Mouse (Mus musculus) frontal cortex, adult 2 months (tissue): Measurements from ENCODE around the gene Slc46a1. TPM values are rescaled to one million over a fixed set of nuclear protein-coding genes. Genes with fewer than 3 reads are reported as not detected.

Experiments used
- DNase-seq, 2 experiments: peaks; one replicate each; pipeline ENCODE4 v3.0.0; 2022; ENCODE audit warnings: low spot score in 1 of 2; ENCODE audit errors: extremely low spot score in 1 of 2
- polyA plus RNA-seq: library from polyadenylated mRNA; depleted of rRNA; stranded (reverse); fragments of >200 nt; gene quantifications from 2 replicates; pipeline ENCODE4 v1.2.3, GENCODE M21; 2012; rRNA removed

Gene Slc46a1
- polyA plus RNA-seq: 14.1 and 14.4 TPM in 2 replicates

DNA sequence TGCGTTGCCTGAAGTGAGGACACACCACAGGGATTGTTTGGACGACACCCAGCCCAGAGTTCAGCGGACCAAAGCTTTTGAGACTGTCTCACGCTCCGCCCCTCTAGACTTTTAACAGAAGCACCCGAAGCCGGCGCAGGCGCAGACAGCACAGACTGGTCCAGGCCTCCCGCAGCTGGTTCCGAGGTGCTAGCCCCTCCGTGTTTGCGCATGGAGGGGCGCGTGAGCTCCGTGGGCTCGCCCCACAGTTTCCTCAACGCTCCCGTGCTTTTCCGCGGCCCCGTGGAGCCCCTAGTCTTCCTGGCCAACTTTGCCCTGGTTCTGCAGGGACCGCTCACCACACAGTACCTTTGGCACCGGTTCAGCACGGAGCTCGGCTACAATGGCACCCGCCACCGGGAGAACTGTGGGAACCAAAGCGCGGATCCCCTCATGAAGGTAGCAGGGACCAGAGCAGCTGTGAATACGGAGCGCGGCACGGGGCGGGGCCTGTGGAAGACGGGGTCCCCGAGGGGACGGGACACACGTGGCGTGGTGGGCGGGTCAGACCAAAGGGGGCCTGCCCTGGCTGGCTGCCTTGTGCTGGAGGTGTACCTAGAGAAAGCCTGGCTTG, at the start of gene Slc46a1:
TSS of gene Slc46a1 (plus strand) at position 130 of the 613 bp plus-strand sequence.
- peak; percentile 49 to 81 for DNase-seq

DNA sequence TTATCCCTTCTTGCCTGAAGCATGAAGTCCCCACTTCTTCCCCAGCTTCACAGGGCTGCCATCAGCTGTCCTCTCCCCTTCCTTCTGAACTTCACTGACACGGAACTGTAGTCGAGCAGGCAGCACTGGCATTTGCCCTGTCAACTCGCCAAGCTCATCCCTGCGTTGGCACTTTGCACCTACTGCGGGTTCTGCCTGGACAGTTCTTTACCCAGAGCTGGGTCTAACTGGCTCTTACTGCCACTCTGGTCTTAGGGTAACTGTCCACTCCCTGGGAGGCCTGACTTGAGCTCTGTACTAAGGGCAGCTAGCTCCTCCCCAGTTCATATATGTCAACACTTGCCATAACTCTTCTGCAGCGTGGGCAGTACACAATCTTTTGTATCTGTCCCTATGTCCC, 48.6 kb upstream of the Slc46a1 start:
- no peak for DNase-seq

DNA sequence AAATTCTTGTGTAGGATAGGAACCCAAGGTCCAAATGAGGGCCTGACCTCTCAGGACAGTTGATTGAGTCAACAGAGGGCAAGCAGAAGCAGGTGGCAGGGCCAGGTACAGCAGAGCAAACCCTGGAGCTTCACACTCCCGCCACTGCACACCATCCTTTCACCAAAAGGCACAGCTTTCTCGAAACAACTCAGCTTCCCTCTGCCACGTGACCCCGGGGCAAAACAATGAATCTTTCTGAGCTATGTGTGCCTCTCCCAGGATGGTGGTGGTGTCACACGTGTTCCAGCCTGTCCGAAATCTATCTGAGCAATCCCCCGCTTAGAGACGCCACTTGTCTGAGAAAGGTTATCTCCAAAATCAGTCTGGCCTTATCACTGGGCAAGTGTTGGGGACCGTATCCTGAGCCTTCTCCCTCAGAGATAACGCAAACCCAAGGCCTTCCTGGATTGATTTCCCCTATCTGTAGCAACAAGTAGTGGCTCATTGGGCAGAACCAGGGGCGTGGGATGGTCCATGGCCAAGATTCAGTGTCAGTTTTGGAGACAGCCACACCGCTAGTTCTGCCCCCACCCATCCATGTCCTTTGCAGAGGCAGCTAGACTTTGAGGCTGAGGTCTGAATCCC, 45.1 kb upstream of the Slc46a1 start:
- no peak for DNase-seq

DNA sequence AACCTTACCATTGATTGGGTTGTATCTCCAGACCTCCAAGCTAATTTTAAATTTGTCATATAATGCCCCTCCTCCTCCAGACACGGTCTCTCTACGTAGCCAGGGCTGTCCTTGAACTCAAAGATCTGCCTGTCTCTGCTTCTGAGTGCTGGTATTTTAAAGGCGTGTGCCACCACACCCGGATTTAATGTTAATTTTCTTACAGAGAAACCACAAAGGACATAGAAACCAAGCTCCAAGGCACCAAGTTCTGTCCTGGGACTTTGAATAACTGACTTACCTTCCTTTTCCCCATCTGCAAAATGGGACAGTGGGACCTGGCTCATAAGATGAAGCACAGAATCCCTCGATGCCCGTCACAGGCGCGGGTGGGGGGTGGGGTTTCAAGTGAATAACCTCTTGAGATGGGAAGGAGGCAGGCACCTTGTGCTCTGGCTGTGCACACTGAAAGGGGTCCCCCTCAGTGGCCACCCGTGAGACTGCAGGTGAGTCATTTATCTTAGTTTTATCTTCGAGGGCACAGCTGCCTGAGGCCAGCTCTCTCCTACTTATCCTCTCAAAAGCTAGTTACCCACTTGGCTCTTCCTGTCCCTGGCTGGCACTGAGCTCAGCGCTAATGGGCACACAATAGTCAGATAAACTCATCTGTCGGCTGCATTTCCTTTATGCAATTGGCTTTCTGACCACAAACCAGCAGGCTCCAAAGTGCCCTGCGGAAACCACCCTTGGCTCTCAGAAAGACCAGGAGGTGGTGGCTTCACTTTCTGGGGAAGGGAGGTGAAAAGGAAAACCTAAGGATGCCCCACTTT, 44.1 kb upstream of the Slc46a1 start:
- DNase-seq: no peak

DNA sequence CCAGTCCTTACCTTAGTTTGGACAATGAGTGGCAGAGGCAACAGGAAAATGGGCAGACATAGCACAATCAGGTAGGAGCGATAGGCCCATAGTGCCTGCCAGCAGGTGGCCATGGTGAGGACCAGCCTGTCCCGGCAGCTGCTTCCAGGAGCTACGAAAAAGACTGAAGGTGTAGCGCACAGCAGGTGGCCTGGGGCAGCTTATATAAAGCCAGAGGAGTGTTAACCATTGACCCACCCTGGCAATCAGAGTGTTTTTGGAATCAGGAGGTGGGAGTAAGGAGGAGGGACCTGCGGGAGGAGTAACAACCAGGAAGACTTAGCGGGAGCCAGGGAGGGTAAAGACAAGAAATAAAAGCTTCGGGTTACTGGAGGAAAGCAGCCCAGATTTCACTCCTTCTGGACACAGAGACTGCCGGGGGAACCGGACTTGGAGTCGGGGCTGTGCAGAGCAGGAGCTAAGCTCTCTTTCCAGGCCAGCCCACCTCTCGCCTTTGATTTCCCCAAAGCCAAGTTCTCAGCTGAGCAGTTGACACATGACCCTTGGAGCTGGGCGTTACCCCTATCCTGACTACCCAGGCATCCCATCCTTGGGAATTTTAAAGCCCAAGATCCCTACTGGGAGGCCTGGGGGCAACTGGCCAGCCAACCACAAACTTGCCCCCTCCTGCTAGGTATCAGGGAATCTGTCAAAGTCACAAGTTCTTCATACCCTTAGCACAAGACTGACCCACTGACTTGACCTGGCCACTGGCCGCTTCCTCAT, 43.3 kb upstream of the Slc46a1 start, which contains the start of gene Slc13a2:
TSS of gene Slc13a2 (minus strand) at position 163 of the 765 bp plus-strand sequence.
- no peak for DNase-seq

DNA sequence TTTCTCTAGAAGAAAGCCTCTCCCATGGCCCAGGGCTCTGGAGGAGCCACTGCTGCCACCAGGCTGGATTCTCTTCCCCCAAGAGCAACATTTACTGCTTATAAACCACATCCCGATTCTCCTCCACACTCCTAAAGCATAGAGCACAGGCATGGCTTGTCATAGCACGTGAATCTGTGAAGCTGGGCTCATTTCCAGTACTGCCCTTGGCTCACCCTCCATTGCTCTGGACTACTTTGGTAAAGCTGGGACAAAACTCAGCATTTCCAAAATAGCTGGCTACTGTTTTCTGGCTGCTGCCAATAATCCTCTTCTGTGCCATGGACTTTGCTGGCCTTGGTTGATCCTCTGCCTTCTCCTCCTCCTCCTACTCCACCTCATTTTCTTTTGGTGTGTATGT, 41.1 kb upstream of the Slc46a1 start:
- peak in 1 of 2 experiments; percentile 27 for DNase-seq

DNA sequence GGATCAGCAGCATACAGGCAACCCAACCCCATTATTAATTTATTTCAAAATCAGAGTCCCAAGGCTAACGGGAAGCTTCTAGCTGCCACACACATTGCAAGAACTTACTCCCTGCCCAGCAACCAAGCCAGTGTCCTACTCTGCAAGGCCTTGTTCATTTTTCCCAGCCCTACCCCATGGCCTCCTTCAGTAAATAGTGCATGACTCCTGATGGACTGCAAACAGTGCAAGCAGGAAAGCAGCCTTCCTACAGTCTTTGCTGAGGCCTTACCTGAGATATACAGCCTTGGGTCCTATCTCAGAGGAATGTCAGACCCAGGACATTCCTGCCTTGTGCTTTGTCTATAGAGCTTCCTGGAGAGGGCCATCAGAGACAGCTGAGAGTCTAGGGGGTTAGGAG, 39.9 kb upstream of the Slc46a1 start:
- DNase-seq: no peak

DNA sequence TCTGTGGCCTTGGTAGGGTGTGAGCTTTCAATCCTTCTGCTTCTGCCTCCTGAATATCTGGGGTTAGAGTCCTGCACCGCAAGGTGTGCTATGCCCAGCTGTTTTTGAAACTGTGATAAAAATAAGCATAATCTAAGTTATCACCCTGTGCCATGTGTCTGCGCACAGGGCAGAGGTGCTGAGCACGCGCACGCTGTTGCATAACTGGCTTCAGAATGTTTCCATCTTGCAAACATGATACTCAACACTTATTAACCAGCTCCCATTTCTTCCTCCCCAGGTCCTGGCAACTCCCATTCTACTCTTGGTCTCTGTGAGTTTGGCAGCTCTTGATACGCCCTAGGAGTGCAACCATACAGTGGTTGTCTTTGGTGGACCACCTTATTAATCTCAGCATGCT, 37.8 kb upstream of the Slc46a1 start:
- DNase-seq: no peak

DNA sequence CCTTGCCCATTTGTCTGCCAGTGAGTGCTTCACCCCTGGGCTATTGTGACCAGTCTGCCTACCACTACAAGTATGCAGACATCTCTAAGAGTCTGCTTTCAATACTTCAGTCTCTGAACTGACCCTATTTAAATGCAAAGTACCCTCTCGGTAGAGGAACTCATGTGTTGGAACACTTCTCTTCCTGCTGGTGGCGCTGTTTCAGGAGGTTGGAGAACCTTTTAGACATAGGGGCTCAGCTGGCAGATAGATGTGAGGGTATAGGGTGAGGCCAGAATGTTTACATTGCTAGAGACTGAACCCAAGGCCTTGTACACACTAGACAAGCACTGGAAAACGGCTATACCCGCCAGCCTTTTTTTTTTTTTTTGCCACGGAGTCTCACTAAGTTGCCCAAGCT, 37.2 kb upstream of the Slc46a1 start:
- DNase-seq: no peak

DNA sequence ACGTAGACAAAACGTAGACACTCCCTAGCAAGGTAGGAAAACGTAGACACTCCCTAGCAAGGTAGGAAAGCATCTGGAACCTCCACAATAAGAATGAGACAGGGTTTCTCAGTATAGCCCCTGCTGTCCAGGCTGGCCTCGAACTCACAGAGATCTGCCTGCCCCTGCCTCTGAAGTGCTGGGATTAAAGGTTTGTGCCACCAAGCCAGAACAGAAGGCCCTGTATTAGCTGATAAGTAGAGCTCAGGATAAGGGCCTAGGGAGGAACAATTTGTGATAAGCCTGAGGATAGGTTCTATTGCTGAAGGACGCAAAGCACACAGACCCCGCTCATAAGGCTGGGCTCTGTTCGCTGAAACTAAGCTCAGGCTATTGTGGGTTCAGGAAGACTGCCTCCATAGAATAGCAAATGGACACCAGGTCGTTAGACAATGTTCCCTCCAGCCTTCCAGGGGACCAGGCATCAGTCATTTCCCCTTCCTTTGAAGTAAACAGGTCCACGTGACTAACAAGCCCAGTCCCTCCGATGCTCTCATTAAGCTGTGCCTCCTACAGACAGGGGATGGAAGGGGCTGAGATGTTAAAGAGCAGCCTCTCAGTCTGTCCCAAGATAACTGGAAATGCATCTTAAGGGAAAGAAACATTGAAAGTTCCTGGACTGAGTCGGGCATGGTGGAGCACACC, 35.2 kb upstream of the Slc46a1 start:
- no peak for DNase-seq

DNA sequence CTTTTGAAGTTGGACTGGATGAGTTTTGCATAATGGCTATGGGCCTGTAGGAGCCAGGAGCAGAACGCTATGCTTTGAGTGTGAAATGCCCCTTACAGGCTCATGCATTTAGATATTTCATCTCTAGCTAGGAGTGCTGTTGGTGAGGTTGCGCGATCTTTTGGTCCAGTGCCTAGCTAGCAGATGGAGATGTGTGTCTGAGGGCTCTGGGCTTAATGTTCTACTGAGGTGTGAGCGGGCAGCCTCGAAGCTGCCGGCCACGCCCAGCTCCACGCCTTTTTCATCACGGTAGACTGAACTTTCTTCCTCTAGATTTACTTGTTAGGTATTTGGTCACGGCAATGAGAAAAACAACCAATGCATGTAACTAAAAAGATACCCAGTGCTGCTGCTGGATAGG, 34.3 kb upstream of the Slc46a1 start:
- DNase-seq: no peak

DNA sequence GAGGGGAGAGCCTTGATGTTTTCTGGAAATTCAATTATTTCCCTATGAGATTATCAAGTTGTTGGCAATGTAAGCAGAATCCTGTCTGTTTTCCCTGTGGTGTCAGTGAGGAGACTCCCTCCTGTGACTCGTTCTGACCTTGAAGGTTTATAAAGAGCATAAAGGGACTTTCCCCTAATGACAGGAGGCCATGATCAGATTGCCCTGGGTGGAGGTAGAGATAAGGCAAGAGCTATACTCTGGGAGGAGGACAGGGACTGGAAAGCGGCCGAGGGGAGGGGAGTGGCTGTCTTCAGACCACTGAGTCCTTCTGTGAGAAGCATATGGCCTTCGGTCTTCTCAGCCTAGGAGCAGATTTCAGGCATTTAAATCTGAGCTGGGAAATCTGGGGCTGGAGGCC, 31.4 kb upstream of the Slc46a1 start:
- no peak for DNase-seq

DNA sequence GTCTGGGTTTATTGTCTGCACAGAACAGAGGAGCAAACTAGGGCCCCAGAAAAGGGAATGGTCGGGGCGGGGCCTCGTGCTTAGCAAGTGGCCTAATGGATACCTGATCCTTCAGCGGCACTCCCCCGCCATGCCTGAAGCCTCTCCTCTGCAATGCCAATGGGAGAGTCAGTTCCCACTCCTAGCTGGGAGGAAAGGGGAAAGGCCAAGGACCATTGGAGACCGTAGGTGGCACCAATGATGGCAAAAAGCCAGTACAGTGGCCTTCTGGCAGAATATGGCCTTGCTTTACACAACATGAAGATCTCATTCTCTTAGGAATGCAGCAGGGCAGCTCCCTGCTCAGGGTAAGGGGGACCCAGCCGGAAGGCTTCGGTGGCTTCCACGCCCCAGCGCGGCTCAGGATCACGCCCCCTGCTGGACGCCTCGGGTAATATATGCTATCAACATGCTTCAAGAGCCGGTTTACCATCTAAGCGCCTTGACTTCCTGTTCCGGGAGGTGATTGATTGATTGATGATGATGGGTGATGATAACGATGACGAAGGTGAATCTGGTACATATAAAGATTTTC, 29.6 kb upstream of the Slc46a1 start:
- no peak for DNase-seq

DNA sequence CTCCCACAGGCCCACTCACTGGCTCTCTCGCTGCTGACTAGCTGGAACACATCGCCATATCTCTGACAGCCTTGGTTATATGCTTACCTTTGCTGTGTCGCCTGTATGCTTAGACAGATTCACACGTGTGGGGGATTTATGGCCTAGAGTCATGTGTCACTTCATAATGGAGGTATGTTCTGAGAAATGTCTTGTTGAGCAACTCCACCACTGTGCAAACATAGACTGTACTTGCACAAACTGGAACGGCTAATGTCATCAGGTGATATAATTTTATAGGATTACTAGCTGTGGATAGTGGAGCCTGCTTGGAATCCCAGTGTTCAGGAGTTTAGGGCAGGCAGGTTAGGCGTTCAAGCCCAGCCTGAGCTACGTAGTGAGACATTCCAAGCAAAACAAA, 28.3 kb upstream of the Slc46a1 start:
- no peak for DNase-seq

DNA sequence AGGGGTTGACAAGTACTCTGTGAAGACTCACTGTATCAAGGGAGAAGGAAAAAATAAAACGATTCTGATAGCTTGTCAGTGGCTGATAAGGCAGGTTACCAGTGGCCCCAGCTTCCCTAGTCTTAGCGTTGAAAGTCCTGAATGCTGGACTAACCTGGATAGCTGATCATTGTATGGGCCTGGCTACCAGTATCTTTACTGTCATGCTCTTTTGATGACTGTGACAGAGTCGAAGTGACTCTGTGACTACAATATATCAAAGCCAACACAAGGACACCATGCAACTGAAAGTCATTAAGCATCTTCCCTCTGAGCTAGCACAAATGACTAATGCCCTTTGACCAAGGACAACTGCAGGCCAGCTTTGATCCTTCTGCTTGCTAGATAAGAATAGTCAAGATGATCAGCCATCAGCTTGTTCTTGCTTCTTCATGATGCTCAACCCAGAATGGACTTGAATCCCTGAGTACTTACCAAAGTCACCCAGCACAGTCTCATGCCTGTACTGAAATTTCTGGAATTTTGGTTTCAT, 27.0 kb upstream of the Slc46a1 start:
- DNase-seq: no peak

DNA sequence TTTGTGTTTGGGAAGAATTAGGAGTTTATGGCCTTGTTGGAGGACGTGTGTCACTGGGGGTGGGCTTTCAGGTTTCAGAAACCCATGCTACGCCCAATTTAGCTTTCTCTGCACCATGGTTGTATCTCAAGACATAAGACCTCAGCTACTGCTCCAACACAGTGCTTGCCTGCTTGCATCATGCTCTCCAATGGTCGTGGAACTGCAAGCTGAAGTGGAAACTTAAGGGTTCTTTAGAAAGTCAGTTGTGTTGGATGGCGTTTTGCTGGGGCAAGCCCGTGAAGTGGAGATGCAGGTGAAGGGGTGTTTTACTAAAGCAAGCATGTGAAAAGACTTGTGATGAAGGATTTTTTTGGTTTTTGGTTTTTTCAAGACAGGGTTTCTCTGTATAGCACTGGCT, 22.4 kb upstream of the Slc46a1 start:
- no peak for DNase-seq

DNA sequence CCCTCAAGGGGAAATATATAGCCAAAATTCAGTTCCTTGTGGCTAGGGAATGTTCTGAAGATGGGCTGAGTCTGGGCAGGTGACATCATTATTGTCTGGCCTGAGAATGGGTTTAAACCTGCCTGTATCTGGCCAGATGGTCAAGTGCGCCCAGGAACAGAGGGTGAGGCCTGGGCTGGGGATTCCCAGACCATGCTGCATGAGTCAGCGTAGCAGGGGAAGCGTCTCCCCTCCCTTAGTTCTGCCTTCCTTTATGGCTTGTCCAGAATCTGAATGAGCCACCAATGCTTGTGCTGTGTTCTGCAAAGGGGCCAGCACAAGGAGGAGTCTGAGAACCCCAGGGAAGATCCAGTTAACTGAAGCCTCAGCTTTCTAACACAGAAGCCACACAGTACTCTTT, 18.3 kb upstream of the Slc46a1 start:
- DNase-seq: no peak

DNA sequence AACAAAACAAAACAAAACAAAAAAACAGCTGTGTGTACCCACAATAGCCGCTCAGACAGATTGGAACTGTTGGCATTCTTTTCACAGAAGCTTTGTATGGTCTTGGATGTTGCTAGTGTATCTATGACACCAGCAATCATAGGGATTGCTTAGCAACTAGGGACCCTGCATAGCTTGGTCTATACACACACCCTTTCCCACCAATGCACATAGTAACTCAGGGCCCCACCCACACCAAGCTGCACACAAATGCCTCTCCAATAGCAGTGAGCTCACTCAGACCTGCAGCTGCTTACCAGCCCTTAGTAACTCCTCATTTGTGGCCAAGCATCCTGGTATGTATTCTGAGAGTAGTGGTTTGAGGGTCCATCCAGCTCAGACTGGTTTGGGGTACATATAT, 17.3 kb upstream of the Slc46a1 start:
- no peak for DNase-seq

DNA sequence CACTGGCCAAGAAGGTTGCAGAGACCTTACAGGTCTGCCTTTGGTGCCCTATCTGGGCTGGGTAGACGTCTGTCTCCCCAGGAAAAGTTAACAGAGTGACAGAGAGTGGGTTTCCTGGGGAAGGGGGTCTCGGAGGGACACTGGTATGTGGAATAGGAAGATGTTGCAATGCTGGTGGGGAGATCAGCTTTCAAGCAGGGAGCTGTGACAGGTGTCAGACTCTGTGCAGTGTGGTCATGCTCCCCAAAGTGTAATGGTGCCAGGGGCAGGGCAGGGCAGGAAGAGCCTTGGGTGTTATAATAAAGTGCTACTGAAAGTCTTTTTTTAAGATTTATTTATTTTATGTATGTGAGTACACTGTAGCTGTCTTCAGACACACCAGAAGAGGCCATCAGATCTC, 15.2 kb upstream of the Slc46a1 start:
- no peak for DNase-seq

DNA sequence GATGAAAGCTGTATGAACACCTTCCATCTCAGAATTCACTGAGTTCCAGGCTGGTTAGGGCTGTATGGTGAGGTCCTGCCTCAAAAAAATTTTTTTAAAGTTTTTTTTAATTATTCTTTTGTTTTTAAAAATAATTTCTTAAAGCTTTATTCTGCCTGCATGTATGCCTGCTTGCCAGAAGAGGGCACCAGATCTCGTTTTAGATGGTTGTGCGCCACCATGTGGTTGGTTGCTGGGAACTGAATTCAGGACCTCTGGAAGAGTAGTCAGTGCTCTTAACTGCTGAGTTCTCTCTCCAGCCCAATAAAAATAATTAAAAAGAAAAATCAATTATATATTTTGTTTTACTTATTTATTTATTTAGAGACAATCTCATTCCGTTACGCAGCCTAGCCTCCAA, 11.8 kb upstream of the Slc46a1 start:
- peak in 1 of 2 experiments; percentile 77 for DNase-seq
